Mouse (Mus musculus) granulocyte monocyte progenitor cell, adult 5-6 weeks (primary cell): ENCODE results near the gene Lgi4. TPM values are rescaled to one million over a fixed set of nuclear protein-coding genes. Genes with fewer than 3 reads are reported as not detected.
A peak's percentile ranks its signal among the peaks of the same experiment; 100 is the strongest.

ENCODE experiments used
- ATAC-seq: replicated peaks from 2 replicates; pipeline ENCODE4 v1.8.0; 2016; ENCODE audit warnings: mild to moderate bottlenecking, moderate TSS enrichment, inconsistent platforms; ENCODE audit not compliant: poor library complexity, severe bottlenecking
- total RNA-seq, 2 experiments: library from RNA; stranded (forward) in 1 of 2; stranded (reverse) in 1 of 2; fragments of 200-712, 200-1000 nt in 1 of 2; fragments of >200 nt in 1 of 2; fragmentation: Nextera tagmentation in 1 of 2; gene quantifications; 2 replicates each; pipeline ENCODE4 v1.2.3; 2014 to 2017

Gene Lgi4
- total RNA-seq, 2 experiments from 2014 or later, result not detected

DNA sequence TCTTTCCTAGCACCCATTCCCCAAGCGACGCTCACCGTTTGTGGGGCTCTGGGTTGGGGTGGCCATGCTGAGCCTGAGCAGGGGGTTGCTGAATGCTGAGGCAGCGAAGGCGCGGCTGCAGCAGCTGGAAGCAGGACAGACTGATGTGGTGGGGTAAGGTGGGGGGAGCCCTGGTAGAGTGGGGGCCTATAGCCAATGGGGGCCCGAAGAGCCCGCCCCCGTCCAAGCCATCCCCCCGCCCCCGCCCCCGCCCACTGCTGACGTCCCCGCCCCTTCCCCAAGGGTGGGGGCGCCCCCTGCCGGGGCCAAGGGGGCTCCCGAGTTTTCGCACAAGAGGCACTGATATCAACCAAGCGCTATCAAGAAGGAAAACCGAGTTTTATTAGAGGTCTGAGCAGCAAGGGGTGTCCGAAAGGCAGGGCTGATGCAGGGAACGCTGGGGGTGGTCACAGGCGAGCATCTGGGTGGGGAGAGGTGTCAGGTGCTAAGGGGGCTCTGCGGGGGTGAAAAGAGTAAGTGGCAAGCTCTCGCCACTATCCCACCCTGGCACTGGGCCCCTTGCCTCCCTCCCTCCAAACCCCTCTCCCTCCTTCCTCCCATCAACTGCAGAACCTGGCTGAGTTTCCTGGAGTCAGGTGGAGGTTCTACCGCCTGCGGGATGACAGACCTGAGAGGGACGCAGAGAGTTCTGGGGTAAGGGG is 7.7 kb upstream of the Lgi4 start, which contains the start of gene Fxyd7:
Gene Fxyd7, minus strand, starts transcription at position 147 of the 701 bp plus-strand sequence.
- ATAC-seq, result peak; percentile 28

DNA sequence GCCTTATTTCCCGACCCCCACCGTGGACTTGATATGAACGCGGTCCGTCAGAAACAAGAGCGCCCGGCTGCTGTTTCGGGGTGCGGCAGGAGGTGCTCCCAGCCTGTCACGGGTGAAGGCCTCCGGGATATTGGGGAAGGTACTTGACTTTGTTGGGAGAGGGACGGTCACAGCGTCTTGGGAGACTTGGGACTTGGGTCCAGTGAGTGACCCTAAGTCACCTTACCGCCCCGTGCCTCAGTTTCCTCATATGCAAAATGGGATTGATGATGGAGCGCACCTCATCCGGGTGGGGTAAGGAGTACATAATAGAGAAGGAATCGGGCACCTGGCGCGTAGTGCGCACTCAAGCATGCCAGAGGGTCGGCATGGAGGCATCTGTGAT is 6.9 kb upstream of the Lgi4 start:
- no peak for ATAC-seq

DNA sequence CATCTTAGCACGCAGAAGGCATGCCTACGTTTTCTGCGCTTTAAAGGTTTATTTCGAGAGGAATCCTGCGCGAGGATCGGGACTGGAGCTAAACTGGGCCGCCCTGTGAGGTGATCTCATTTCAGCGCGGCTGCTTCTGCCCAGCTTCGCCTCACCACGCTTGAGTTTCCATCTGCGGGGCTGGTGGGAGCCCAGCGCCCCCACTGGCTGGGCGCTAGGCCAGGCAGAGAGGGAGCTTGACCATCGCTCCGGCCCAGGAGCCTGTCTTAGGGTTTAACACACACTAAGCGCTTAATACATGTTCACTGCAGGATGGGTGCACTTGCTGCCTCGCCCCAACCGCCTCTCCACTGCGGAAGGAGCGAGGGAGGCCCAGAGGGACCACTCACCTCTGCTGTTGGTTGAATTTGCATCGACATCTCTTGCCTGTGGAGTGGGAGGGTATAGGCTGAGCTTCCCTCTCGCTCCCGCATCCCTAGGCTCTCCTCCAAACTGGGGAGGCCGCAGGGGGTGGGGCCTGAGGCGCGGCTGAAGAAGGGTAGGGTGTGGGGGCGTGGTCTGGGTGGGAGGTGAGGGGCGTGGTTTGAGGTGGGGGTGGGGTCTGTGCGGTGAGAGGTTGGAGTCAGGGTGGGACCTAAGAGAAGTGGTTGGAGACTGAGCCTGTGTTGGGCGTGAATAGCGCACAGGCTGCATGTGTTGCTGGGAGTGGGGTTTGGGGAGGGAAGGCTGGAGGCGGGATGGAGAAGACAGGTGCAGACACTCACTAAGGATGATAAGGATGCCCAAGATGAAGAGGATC is 6.3 kb upstream of the Lgi4 start:
- ATAC-seq, result peak; percentile 37

DNA sequence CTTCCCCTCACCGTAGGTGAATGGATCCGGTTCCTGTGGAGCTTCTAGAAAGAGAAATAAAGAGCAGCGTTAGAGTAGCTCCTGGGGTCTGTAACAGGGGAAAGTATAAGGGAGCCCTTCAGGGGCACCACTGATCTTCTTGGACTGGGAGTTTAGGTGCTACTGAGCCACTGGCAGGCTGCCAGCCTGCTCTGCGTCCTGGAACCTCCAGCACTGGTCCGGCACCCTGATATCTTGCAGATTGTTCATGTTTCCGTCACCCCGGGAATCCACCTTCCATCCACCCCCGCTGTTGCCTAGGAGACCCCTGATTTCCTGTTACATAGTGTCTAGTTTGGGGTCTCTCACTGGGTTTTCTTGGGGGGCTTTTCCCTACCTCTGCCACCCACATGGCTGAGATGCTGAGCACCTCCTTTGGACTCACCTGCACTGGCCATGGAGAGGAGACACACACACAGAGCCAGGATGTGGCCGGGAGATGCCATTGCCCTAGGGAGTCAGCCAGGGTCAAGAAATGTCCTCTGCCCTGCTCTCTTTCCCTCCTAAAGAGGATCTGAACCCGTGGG is 5.2 kb upstream of the Lgi4 start:
- no peak for ATAC-seq

DNA sequence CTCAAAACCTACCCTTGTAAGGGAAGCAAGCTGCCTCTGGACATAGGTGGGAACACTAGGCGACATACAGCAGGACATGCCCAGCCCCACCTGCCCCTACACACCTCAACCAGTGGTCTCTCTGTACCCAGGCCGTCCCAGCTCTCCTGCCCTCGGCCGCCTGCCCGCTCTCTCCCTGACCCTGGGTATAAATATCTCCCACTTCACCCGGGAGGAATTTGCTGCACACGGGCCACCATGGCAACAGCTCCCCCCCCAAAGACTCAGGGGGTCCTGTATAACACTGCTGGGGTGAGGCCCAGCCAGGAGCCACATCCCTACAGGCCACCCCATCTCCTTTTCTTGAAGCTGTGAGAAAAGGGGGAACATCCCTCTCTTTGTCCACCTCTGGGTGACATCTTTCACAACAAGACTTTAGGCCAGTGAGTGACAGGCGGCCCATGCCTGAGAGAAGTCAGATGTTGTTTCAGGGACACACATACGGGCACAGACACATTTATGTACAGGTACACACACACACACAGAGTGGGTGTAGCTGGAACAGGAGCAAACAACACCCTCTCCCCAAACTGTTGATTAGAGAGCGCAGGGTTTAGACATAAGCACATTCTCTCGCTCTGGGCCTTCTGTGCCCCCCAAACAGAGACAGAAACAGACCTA is 4.4 kb upstream of the Lgi4 start:
- ATAC-seq, result no peak

DNA sequence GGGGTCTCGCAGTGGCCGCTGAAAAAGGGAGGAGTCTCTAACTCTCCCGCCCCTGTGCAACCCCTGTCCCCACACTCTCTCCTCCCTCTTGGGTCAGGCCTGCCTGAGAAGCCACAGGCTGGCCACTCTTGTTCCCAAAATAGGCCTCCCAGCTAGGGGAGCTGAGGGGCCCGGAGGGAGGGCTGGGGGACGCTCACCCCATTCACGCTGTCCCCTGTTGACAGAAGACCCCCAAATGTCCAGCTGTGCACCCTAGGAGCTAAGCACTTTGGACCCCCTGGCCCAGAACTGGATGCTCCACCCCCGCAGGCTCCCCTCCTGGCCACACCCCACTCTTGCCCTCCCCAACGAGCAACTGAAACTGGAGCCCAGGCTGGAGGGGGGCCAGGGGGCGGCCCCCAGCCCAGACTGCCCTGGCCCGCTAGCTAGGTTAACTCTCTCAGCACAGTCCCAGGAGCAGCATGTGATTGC is 3.8 kb upstream of the Lgi4 start:
- ATAC-seq, result no peak

DNA sequence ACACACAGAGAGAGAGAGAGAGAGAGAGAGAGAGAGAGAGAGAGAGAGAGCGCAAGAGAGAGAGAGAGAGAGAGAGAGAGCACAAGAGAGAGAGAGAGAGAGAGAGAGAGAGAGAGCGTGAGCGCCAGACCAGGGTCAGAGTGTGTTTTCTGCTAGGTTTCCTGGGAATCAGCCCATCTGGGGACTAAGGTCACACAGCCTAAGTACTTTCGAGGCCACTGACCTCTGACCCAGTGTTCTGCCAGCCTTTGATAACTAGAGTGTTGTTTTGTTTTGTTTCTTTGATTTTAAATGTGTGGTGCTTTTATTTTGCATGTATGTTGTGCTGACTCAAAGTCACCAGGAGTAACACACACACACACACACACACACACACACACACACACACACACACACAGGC is 3.3 kb upstream of the Lgi4 start:
- no peak for ATAC-seq

DNA sequence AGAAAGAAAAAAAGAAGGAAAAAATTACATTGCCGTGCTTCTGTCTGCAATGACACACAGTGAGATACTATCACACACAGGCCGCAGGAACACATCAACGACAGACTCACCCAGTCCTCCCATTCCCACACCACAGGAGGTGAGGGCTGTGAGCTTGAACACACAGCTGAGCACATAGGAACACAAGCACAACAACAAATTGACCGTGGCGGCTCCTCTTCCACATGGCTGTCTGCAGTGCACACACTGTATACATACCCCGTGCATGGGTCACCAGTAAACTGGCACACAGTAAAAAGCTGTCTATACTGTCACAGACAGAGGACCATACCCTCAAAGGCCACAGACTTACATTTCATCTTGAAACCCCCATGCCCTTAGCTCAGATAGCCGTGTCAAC is 2.7 kb upstream of the Lgi4 start:
- ATAC-seq, result no peak

DNA sequence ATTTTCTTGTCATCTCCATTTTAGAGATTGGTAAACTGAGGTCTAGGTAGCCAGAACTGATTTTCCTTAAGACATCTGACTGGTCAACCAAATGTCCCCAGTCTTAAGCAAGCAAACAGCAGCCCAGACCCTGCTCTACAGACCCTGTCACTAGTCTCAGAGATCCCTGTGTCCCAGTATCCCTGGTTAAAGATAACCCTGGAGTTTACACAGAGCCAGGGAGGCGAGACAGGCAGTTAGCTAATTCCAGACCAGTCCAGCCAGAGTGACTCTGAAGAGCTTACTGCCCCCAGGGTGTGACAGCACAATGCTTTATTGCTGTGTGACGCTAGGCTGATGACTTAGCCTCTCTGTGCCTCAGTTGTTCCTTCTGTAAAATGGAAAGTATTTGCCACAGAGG is 2.1 kb upstream of the Lgi4 start, which contains the start of gene Fxyd1:
Gene Fxyd1, minus strand, starts transcription at position 129 of the 400 bp plus-strand sequence.
- ATAC-seq, result no peak

DNA sequence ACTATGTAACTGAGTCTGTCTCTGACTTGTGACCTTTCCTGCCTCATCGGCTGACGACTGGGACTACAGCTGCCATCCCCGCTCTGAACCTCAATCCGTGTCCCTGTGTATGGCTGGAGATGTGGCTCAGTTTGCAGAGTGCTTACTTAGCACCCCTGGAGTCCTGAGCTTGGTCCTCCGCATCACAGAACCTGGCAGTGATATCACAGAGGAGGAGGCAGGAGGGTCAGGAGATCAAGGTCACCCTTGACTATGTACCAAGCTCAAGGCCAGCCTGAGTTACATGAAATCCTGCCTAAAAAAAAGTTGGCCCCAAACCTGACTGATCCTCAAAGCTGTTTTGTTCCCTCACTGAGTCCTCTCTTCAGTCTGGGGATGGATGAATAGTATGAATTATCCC is 1.4 kb upstream of the Lgi4 start:
- no peak for ATAC-seq

DNA sequence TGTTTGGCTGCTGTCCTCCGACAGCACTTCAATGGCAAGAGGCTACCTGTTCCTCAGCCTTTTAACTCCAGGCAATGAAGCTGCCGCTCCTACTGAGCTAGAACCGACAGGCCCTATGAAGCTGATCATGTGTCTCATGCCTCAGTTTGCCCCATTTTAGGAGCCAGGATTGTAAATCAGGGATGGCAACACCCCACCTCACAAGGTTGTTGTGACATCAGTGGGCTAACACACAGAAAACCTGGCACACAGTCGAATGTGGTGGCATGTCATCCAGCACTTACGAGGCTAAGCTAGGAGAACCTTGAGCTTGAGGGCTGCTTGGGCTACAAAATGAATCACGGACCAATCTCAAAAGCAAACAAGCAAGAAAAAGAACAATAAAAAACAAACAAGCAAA is 931 bp upstream of the Lgi4 start:
- ATAC-seq, result no peak

DNA sequence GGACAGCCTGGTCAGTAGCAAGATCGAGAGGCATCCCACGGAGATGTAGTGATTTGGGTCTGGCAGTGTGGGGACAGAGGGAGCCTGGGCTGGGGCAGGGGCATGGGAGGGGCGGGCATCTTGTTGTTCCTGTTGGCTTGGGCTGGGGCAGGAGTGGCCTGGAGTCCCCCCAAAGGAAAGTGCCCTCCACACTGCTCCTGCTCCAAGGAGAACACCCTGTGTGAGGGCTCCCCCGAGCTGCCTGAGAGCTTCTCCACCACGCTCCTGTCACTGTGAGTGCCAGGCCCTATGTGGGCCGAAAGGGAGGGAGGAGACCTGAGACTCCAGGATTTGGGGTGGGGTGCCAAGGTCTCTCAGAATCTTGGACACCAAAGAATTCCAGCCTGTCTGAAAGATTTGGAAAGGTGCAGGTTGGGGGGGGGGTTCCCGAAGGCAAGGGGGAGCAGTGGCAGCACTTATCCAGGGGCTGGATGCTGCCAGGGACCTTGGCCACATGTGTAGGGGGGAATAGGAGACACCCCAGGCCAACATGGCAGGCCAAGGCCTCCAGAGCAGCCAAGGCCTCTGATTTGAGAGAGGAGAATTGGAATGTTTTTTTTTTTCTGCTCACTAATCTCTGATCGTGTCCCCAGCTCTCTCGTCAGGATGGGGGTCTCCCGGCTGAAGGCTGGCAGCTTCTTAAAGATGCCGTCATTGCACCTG is 928 bp downstream of the Lgi4 start:
- no peak for ATAC-seq

DNA sequence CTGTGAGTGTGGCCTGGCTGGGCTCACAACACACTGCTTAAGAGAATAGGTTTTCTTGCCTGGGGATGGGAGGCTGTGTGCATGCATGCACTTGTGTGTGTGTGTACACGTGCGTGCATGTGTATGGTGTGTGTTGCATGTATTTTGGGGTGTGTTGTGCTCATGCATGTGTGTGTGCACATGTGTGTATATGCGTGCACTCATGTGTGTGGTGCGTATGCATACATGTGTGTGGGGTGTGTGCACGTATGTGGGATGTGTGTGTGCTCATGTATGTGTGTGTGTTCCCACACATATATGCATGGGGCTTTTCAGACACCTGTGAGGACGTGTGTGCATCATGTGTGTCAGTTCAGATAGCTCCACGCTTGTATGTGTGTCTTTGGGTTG is 1.5 kb downstream of the Lgi4 start:
- no peak for ATAC-seq

DNA sequence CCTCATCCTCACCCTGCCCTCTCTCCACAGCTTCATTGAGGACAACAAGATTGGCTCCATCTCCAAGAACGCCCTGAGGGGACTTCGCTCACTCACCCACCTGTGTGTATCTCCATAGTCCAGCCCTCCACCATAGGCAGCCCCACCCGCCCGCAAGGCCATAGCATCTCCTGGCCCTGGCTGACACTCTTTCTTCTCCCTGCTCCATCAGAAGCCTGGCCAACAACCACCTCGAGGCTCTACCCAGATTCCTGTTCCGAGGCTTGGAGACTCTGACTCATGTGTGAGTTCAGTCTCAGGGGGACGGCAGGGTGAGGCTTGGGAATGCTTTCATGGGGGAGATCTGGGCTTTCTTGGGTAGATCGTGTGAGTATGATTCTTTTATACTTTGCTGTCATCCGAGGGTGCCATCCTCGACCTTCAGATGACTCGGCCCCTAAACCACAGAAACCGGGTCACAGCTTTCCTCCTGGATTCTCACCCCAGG is 4.0 kb downstream of the Lgi4 start:
- ATAC-seq, result no peak

DNA sequence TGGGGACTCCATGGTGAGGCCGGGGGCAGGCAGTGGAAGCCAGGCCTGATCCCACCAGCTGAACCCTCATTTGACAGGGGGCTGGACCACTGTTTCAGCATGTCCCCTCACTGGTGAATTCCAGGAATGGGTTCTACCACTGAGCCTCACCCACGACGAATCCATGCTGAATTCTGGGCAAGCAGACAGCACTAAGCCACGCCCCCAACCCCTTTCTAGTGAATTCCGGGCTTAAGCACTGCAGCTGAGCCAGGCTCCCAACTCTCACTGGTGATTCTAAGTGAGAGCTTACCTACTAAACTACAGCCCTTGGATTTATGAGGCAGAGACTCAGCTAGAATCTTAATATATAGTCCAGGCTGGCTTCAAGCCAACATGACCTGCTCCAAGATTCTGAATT is 8.7 kb downstream of the Lgi4 start:
- ATAC-seq, result no peak

DNA sequence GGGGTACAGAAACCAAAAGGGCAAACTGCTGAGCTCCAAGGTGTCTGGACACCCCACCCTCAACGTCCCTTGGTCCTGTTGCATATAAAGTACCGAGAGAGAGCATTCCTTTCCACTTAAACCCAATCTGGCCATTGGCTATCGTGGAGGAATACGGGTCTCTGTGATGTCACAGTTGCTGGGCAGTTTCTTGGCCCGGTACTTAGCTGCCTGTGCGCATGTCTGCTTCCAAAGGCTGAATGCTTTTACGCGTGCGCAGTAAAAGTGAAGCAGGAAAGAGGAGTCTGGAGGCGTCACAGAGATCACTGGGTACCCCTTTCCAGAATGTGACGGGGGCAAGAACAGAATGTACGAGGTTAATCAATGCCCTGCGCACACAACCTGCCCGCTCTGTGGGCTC is 10.3 kb downstream of the Lgi4 start:
- no peak for ATAC-seq

DNA sequence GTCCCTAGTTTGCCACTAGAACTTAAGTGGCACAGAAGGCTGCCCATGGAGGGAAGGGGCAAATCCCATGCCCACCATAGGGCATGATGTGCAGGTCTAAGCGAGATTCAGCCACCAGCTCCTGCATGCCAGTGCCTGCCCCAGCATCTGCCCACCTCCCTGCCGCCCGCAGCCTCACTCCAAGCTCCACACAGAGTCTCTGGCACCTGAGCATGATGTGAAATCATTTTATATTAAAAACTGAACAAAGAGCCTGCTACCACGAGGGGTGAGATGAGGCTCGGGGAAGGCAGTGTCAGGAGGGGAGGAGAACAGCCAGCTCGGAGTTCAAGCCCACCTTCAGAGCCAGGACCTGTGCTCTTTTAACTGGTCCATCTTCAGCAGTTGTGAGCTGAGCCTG is 11.2 kb downstream of the Lgi4 start:
- no peak for ATAC-seq

DNA sequence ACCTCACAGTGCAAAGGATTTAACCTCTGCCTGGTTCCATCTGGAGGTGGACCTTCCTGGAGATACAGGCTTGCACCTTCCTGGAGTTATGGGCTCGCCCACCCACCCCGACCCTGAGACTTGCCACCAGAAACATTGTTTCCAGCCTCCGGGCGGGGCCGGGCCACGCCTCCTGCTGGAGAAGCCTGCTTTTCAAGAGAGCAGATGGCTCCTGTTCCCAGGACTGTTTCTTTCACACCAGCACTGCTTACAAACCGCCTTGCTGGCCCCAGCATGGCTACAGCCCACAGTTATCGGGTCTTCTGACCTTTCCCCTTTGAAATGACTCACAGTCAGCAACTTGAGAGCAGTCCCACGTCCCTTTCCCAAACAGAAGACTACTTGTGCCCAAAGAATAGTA is 13.2 kb downstream of the Lgi4 start:
- no peak for ATAC-seq

DNA sequence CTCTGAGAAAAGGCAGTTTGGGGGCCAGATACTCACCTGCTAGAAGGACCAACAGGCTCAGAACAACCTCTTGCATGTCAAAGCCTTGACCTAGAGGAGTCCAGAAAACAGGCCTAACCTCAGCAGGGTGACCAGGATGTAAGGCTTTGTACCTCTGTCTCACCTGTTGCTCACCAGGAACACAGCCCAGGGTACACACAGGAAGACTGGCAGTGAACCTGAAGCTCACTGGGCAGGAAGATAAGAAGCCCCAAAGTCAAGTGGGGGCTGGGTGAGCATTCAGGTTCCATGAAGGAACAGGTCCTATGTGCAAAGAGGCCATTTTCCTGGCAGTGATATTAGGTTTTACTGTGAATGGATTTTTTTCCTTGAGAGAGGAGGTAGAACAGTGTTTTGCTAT is 14.4 kb downstream of the Lgi4 start:
- no peak for ATAC-seq

DNA sequence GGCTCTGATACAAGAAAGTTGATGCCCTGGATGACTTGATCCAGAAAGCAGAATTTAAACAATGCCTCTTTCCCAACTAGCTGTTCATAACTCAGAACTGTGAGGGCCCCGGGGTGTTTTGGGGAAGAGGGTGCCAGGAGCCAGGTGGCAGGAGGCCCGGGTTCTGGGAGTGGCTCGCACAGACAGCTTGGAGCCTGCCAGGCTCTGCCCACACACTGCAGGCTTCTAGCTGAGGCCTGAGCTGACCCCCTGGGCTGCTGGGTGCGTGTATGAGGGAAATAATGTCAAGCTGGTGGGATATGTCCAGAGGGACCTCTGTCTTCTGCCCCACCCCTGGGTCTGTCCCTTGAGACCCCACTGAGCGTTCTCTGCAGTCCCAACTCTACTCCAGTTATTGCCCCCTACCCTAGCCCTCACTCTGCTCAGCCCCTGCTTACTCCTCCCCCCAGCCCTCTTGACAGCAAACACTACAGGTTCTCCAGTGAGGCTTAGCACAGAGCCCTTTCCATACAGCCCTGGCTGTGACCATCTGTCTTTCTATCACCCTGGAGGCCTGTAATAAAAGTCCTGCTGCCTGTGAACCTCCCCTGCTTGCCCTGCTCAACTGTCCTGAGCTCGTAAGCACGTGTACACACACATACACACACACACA is 15.0 kb downstream of the Lgi4 start:
- no peak for ATAC-seq
